Mouse (Mus musculus): Measurements from ENCODE around the gene Pfdn2.

Gene Pfdn2

DNA sequence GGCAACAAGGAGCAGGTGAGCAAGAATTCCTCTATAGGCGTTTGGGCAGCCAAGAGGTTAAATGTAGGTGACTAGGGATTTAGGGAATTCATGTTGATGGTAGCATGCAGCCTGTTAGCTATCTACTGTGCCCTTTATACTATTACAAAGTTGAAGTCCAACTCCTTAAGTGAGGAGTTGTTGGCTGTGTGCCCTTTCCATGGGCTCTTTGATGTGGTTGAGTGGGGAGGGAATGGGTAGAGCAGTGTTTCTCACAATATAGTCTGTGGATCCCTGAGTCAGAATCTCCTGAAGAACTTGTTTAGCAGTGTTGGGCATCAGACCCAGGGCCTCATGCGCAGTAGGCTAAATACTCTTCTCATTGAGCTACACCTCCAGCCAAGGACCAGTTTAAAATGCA, 11.3 kb downstream of the Pfdn2 start:
- no peak for DNase-seq (ENCODE audit: low spot score in 2 of 2)

DNA sequence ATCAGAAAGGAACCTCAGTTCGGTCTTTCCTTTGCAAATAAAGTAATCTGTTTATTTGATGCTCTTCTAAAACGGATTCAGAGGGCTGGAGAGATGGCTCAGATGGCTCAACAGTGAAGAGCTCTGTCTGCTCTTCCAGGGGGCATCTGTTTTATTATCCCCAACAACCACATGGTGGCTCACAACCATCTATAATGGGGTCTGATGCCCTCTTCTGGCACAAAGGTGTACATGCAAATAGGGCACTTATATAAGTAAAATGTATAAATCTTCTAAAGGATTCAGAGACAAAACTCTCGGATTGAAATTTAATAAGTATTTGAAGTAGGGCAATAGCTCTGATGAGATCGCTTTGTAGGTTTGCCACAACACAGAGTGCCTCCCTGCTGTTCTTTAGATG, 13.0 kb downstream of the Pfdn2 start:
- no peak for DNase-seq (ENCODE audit: low spot score in 2 of 2)

DNA sequence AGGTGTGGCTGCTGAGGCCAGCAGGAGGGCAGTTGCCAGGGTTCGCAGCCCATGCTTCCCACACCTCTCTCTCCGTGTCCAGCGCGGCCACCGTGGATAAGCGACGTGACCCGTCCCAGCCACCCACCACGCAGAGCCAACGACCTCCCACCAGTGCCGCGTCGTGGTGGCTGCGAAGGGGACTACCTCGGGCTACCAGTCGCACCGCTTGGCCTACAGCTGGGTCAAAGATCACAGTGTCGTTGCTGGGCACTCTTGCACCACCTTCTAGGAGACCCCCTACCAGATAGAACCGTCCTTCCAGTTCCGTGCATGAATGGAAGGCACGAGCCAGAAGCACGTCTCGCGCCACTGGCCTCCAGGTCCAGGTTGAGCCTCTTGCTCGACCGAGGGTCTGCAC, 14.8 kb downstream of the Pfdn2 start:
- DNase-seq (ENCODE audit: low spot score in 2 of 2): no peak

DNA sequence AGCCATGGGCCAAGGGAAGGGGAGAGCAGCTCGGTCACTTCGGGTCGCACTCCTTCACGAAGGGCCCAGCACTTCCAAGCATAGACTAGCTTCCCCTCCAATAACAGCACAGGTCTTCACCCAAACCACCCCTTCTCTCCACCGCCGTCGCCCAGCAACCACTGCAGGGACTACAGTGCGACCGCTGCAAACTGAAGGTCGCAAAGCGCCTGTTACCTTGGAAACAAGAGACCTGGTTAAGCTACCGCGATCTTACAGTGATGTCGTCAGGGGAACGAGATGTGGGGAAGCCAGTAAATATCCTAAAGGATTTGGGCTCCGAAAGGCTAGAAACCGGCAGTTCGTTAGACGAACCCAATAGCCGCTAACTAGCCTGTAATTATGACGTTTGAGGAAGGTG, 15.2 kb downstream of the Pfdn2 start, which contains the start of gene Klhdc9:
Gene Klhdc9, minus strand, starts transcription at position 143 of the 400 bp plus-strand sequence.
- peak; percentile 86 to 90 for DNase-seq (ENCODE audit: low spot score in 2 of 2)

- DNase-seq (ENCODE audit: low spot score in 2 of 2): peak; percentile 26 to 56
Measured at GRCm38 (mm10) chr1:171361106-171362103, 15.9 kb downstream of the Pfdn2 start.

GRCm38 (mm10) chr1:171365934-171366333, 20.5 kb downstream of the Pfdn2 start:
- DNase-seq (ENCODE audit: low spot score in 2 of 2): no peak

DNA sequence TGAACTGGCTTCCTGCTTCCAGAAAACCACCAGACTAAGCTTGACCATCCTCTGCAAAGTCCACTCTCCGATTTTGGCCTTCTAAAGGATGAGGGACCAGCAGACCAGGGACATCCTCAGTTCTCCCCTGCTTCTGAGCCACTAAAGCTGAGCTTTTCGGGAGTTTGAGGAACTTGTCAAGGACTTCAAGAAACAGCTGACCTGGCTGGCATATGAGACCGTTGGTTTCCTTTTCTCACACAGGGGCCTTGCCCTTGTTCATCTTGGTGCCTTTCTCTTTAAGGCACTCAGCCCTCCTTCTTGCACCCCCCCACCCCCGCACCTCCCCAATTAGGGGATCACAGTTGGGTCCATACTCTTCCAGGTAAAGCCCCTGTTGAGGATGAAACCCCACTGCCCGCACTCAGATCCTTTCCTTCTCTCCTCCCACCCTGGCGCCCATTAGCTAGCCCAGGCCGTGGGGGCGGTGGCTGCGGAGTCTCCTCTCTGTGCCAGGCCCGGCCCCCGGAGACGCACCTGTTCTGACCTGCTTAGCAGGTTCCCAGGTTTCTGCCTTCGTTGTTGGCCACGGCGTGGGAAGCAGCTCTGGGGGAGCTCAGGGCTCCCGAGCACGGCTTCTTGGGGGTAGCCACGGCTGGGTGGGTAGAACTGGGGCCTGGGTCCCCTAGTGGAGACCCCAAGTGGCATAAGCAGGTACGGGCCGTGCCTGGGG, 24.5 kb downstream of the Pfdn2 start, which contains the start of gene Nectin4:
Gene Nectin4, plus strand, starts transcription at position 255 of the 712 bp plus-strand sequence.
- no peak for DNase-seq (ENCODE audit: low spot score in 2 of 2)

DNA sequence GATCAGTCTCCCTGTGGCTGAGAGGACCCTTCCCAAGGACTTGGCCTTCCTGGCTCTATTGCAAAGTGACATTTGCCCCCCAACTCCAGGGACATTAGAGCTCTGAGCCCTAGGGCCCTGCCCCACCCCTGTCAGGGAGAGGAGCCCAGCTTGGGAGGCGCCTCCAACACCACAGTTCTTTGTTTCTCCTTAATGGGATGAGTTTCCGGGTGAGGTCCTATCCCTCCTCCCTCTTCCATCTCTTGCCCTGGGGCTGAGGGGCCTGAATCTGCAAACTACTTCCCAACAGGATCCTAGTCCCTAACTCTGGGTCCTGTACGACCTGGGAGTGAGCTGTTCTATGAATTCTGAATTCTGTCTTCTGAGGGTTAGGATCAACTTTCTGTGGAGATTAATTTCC, 27.4 kb downstream of the Pfdn2 start:
- no peak for DNase-seq (ENCODE audit: low spot score in 2 of 2)

DNA sequence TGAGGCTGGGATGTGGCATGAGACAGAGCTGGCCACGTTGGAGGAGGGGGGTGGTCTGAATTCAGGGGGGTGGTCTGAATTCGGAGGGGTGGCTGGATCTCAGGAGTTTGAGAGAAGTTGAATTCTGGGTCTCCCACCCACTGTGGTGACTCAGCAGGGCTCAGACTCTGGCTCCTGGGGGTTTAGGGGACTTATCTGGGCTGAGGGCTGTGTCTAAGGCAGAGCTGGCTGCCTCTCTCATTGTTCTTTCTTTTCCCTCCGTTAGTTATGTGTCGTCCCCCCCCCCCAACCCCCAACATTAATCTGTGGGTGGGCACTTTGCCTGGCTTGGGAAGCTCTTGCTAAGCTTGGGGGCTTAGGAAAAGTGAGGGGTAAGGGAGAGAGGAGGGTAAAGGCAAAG, 28.5 kb downstream of the Pfdn2 start:
- no peak for DNase-seq (ENCODE audit: low spot score in 2 of 2)

- DNase-seq (ENCODE audit: low spot score in 2 of 2): no peak
Measured at GRCm38 (mm10) chr1:171375646-171376097, 30.2 kb downstream of the Pfdn2 start.

DNA sequence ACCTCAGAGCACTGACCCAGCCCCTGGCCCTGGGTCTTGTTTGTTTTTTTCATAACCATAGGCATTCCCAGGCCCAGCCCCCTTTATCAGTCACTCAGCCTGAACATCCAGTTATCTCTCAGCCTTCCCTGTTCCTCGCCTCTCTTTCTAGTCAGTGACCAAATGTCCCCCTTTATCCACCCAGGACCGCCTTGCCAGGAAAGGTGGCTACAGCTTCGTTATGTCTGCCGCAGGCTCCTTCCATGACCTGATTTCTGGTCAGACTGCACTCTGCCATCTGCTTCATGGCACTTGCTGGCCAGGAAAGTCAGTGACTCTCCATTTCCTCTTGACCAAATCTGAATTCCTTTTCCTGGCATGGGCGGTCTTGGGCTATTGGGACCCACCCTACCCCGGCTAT, 32.8 kb downstream of the Pfdn2 start:
- no peak for DNase-seq (ENCODE audit: low spot score in 2 of 2)

GRCm38 (mm10) chr1:171379935-171380599, 34.6 kb downstream of the Pfdn2 start:
- peak; percentile 46 to 60 for DNase-seq (ENCODE audit: low spot score in 2 of 2)

DNA sequence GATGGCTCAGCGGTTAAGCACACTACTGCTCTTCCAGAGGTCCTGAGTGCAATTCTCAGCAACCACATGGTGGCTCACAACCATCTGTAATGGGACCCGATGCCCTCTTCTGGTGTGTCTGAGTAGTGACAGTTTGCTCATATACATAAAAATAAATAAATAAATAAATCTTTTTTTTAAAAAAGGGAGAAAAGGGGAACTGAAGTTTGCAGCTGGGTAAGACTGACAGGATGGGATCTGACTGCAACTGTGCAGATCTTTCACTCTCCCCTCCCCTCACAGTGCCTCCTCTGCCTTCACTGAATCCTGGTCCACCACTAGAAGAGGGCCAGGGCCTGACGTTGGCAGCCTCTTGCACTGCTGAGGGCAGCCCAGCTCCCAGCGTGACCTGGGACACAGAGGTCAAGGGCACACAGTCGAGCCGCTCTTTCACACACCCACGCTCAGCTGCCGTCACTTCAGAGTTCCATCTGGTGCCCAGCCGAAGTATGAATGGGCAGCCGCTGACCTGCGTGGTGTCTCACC, 36.7 kb downstream of the Pfdn2 start:
- DNase-seq (ENCODE audit: low spot score in 2 of 2): no peak

GRCm38 (mm10) chr1:171384361-171384760, 38.9 kb downstream of the Pfdn2 start:
- DNase-seq (ENCODE audit: low spot score in 2 of 2): no peak

DNA sequence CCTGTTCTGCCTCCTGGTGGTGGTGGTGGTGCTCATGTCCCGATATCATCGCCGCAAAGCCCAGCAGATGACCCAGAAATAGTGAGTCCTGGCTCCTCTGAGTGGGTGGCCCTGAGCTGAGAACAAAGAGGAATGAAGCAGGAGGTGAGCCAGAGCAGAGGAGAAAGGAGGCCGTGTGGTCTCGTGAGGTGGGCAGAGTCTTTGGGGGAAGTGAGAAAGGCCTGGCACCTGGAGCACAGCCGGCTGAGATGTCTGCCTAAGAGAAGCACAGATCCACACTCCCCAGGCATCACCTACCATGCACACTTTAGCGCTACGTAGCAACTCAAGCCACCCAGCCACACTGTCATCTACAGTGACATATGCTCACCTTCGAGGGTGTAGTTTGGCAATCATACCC, 39.7 kb downstream of the Pfdn2 start:
- no peak for DNase-seq (ENCODE audit: low spot score in 2 of 2)

DNA sequence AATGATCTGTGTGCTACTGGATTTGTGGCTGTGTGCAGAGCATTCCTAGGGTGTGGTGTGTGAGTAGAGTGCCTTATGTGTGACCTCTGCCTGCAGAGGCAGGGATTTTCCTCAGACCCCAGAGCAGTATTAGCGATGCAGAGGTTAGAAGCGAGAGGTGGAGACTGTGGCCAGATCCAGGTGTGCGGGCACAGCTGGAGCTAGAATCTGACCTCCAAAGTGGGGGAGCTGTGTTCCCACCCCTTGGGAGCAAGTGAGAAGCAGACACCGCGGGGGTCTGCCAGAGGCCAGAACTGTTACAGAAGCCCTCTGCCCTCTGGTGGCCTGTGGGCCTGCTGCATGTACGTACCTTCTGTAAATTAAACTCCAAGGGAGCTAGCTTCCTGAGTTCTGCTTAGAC, 41.6 kb downstream of the Pfdn2 start:
- DNase-seq (ENCODE audit: low spot score in 2 of 2): no peak

- no peak for DNase-seq (ENCODE audit: low spot score in 2 of 2)
Measured at GRCm38 (mm10) chr1:171388376-171389102, 43.1 kb downstream of the Pfdn2 start, which contains the start of gene Arhgap30. Gene Arhgap30, plus strand, starts transcription at chr1:171388954.

- no peak for DNase-seq (ENCODE audit: low spot score in 2 of 2)
Measured at GRCm38 (mm10) chr1:171390101-171390500, 44.6 kb downstream of the Pfdn2 start.

DNA sequence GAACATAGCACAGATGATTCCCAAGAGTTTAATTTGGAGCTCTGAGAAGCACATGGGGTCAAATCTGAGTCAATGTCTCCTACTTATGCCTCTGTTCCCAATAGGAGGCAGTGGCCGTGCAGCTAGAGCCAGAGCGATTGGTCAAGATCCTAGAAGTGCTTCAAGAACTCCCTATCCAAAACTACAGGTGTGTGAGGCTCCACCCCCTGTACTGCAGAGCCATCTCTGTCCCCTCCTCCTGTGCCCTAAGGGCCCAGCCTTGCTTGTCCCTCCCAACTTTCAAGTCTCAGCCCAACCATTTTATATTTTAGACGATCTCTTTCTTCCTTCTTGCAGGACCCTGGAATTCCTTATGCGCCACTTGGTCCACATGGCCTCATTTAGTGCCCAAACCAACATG, 56.4 kb downstream of the Pfdn2 start:
- no peak for DNase-seq (ENCODE audit: low spot score in 2 of 2)

DNA sequence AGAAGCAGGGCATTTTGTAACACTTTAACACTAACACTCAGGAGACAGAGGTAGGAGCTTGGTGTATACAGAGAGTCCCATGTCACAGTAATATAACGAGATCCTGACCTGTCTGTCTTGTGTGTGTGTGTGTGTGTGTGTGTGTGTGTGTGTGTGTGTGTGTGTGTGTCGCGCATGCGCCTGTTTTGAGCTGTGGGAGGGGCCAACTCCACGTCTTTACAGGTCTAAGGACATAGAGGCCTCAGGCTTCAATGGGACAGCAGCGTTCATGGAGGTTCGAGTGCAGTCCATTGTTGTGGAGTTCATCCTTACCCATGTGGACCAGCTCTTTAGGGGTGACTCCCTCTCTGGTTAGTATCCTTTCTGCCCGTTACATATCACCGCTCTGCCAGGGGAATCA, 57.5 kb downstream of the Pfdn2 start:
- no peak for DNase-seq (ENCODE audit: low spot score in 2 of 2)

DNA sequence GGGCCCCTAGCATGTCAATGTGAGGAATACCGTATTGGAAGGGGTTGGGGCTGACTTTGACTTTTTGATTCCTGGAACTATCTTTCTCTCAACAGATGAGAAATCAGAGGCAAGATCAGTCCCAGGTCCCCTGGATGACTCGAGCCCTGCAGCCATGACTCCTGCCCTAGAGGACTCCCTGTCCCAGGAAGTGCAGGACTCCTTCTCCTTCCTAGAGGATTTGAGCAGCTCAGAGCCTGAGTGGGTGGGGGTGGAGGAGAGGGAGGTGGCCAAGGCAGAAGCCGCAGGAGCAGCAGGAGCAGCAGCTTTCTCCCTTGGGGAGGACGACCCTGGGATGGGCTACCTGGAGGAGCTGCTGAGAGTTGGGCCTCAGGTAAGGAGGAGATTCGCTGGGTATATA, 61.8 kb downstream of the Pfdn2 start:
- no peak for DNase-seq (ENCODE audit: low spot score in 2 of 2)

Measured in right cerebral cortex, postnatal 36 days (tissue).